Mouse (Mus musculus): Measurements from ENCODE around the gene Camk2n1.

DNA sequence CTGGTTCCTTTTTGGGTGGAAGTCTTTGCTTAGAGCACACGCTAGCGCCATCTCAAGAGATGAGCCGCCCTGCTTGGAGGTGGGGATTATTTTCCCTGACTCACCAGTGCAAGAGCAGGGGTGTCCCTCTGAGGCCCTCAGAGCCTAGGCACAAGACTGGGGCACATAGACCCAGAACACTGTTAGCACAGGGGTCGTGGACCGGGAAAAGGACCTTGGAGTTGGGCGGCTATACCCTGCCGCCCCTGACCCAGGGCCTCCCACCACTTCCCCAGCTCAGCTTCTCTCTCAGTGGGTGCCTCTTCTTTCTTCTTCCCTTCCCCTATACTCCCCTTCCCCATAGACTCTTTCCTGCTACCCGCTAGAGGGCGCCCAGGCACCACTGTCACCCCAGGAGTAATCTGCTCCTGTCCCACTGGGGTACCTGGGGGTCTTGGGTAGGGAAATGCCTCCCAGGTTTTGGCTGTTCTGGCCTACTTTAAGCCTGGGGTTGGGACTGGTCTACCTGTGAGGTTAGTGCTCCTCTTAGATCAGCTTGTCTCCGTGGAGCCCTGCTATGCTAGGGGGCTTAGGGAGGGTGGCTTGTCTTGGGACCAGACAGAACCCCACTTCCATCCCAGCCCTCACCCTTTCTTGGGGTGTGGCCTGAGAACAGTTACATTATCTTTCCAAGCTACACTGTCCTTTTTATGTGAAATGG is 51.2 kb downstream of the Camk2n1 start:
- TF ChIP-seq CTCF (IDR thresholded peaks at IDR 0.05; ENCODE audit: insufficient read depth, low read length) (peak; percentile 30; the same call in 1 of the 2 replicates), POLR2A (IDR thresholded peaks at IDR 0.05; ENCODE audit: borderline replicate concordance, extremely low read depth, low read depth, low read length) (no peak)
